Mouse (Mus musculus) CH12.LX (cell line): ENCODE results near the gene Gars.

ENCODE experiments used
- ETS1 ChIP-seq: conservative IDR thresholded peaks from 2 replicates; pipeline ENCODE4 v1.6.1; 2012; ENCODE audit warnings: low read depth, mild to moderate bottlenecking, inconsistent platforms, low read length, improper control_type of control experiment, moderate library complexity
- GABPA ChIP-seq: IDR thresholded peaks from 2 replicates; pipeline ENCODE4 v1.6.1; 2012; ENCODE audit warnings: low read depth, low read length, improper control_type of control experiment, inconsistent platforms; ENCODE audit not compliant: insufficient replicate concordance
- SMC3 ChIP-seq: IDR thresholded peaks from 2 replicates; pipeline ENCODE4 v1.6.1; 2011; ENCODE audit warnings: low read depth, low read length, improper control_type of control experiment

GRCm38 (mm10) chr6:54991189-54991588 lies 46.6 kb upstream of the Gars start:
- TF ChIP-seq ETS1 (no peak), GABPA (no peak), SMC3 (no peak)
